Mouse (Mus musculus): ENCODE measurements at regions not wholly inside any gene's neighbourhood (a gene's known extent, or its start where the extent isn't known, plus 50 kb on each side); places are given as distances from the start of the nearest gene placed in this dataset.

GRCm38 (mm10) chr1:128781311-128781710 lies 189.2 kb upstream of the Cxcr4 start:
- no peak for DNase-seq

GRCm38 (mm10) chr1:128779586-128780158 lies 187.6 kb upstream of the Cxcr4 start:
- DNase-seq, result no peak

GRCm38 (mm10) chr1:128772440-128772839 lies 180.3 kb upstream of the Cxcr4 start:
- no peak for DNase-seq

GRCm38 (mm10) chr1:128770786-128771185 lies 178.7 kb upstream of the Cxcr4 start:
- DNase-seq, result no peak

- no peak for DNase-seq
Observed at GRCm38 (mm10) chr1:128767991-128768390, 175.9 kb upstream of the Cxcr4 start.

- no peak for DNase-seq
Observed at GRCm38 (mm10) chr1:128767415-128767814, 175.3 kb upstream of the Cxcr4 start.

GRCm38 (mm10) chr1:128766894-128767268 lies 174.8 kb upstream of the Cxcr4 start:
- DNase-seq, result no peak

GRCm38 (mm10) chr1:128766193-128766893 lies 174.2 kb upstream of the Cxcr4 start:
- DNase-seq, result no peak

- DNase-seq, result no peak
Observed at GRCm38 (mm10) chr1:128765626-128766025, 173.5 kb upstream of the Cxcr4 start.

- DNase-seq, result no peak
Observed at GRCm38 (mm10) chr1:128765142-128765541, 173.0 kb upstream of the Cxcr4 start.

- no peak for DNase-seq
Observed at GRCm38 (mm10) chr1:128762854-128763253, 170.8 kb upstream of the Cxcr4 start.

GRCm38 (mm10) chr1:128762076-128762475 lies 170.0 kb upstream of the Cxcr4 start:
- no peak for DNase-seq

- no peak for DNase-seq
Observed at GRCm38 (mm10) chr1:128758802-128759481, 166.8 kb upstream of the Cxcr4 start.

- DNase-seq, result no peak
Observed at GRCm38 (mm10) chr1:128758294-128758801, 166.3 kb upstream of the Cxcr4 start.

GRCm38 (mm10) chr1:128753427-128754012 lies 161.4 kb upstream of the Cxcr4 start:
- no peak for DNase-seq

- DNase-seq, result no peak
Observed at GRCm38 (mm10) chr1:128749437-128749994, 157.4 kb upstream of the Cxcr4 start.

- DNase-seq, result no peak
Observed at GRCm38 (mm10) chr1:128747196-128747790, 155.2 kb upstream of the Cxcr4 start.

- no peak for DNase-seq
Observed at GRCm38 (mm10) chr1:128746461-128747009, 154.4 kb upstream of the Cxcr4 start.

GRCm38 (mm10) chr1:128740616-128741015 lies 148.5 kb upstream of the Cxcr4 start:
- DNase-seq, result peak; percentile 14

GRCm38 (mm10) chr1:128738152-128738551 lies 146.1 kb upstream of the Cxcr4 start:
- DNase-seq, result no peak

GRCm38 (mm10) chr1:128734857-128735256 lies 142.8 kb upstream of the Cxcr4 start:
- no peak for DNase-seq

- no peak for DNase-seq
Observed at GRCm38 (mm10) chr1:128731445-128731844, 139.4 kb upstream of the Cxcr4 start.

Measured in adrenal gland, postnatal 25 days (tissue).